Mouse (Mus musculus) forebrain, embryonic 13.5 days (tissue): Measurements from ENCODE around the gene F2. TPM values are rescaled to one million over a fixed set of nuclear protein-coding genes. Genes with fewer than 3 reads are reported as not detected.

Source experiments
- ATAC-seq: fragments of 200-750 bp; cut with Nextera tagmentation; 2 replicates; pipeline ENCODE4 v1.8.0; 2017
- H3K27ac ChIP-seq: fragments of 300-500 bp; sonication (generic); 2 replicates; pipeline ENCODE4 v1.5.1; 2015; ENCODE audit warnings: inconsistent platforms, mild to moderate bottlenecking, moderate library complexity
- H3K27me3 ChIP-seq: fragments of 300-500 bp; sonication (generic); 2 replicates; pipeline ENCODE4 v1.6.1; 2015; ENCODE audit warnings: mild to moderate bottlenecking, inconsistent platforms
- H3K36me3 ChIP-seq: fragments of 300-500 bp; sonication (generic); 2 replicates; pipeline ENCODE4 v1.6.1; 2015; ENCODE audit warnings: mild to moderate bottlenecking, inconsistent platforms; ENCODE audit not compliant: poor library complexity, severe bottlenecking
- H3K4me1 ChIP-seq: fragments of 300-500 bp; sonication (generic); 2 replicates; pipeline ENCODE4 v1.6.1; 2015; ENCODE audit warnings: inconsistent platforms
- H3K4me2 ChIP-seq: fragments of 300-500 bp; sonication (generic); 2 replicates; pipeline ENCODE4 v1.6.1; 2015; ENCODE audit warnings: inconsistent platforms, mild to moderate bottlenecking, moderate library complexity
- H3K4me3 ChIP-seq: fragments of 300-500 bp; sonication (generic); 2 replicates; pipeline ENCODE4 v1.5.1; 2015; ENCODE audit warnings: mild to moderate bottlenecking, inconsistent platforms
- H3K9ac ChIP-seq: fragments of 300-500 bp; sonication (generic); 2 replicates; pipeline ENCODE4 v1.6.1; 2015; ENCODE audit warnings: mild to moderate bottlenecking, inconsistent platforms
- H3K9me3 ChIP-seq: fragments of 300-500 bp; sonication (generic); replicated peaks from 2 replicates; pipeline ENCODE4 v1.6.1; 2016; ENCODE audit warnings: inconsistent platforms
- WGBS: fragments of 180-500 bp; shearing (Covaris S2); methylation state at CpG from one replicate; pipeline ENCODE4 v1.1.7; 2015; 5-methylcytosine and 5-hydroxymethylcytosine counted together
- polyA plus RNA-seq: library from polyadenylated mRNA; unstranded; fragments of >200 nt; fragmentation: Nextera tagmentation; extraction: Ambion mirVana; gene quantifications from 2 replicates; pipeline ENCODE4 v1.2.1, GENCODE M21; 2015

F2 gene
- polyA plus RNA-seq, 1 experiment from 2014 or later, result 0.10 TPM

- no peak overlapping the region for H3K27ac ChIP-seq
- peaks cover 8% of the 10 kb centered on the region for H3K4me1 ChIP-seq
- no peaks in the 10 kb centered on the region for H3K27me3 ChIP-seq
- no peak overlapping the region for H3K4me3 ChIP-seq
- no peak overlapping the region for H3K4me2 ChIP-seq
- peaks cover 64% of the 10 kb centered on the region for H3K36me3 ChIP-seq
- 93% methylated on average over 11 of the region's 11 CpGs for WGBS
- ATAC-seq, result no peak
- H3K9me3 ChIP-seq, result no peaks in the 10 kb centered on the region
- no peak overlapping the region for H3K9ac ChIP-seq
Observed at GRCm38 (mm10) chr2:91644021-91644420, 7.8 kb upstream of the F2 start.

- no peak for ATAC-seq
- Histone ChIP-seq H3K27ac (no peak overlapping the region), H3K9ac (no peak overlapping the region), H3K4me2 (no peak overlapping the region), H3K4me3 (no peak overlapping the region), H3K36me3 (peaks cover 62% of the 10 kb centered on the region), H3K4me1 (no peaks in the 10 kb centered on the region), H3K9me3 (no peaks in the 10 kb centered on the region), H3K27me3 (no peaks in the 10 kb centered on the region)
- 91% methylated on average over 2 of the region's 2 CpGs for WGBS
Observed at GRCm38 (mm10) chr2:91642825-91643415, 6.7 kb upstream of the F2 start.

- Histone ChIP-seq H3K27ac (no peak overlapping the region), H3K9ac (no peak overlapping the region), H3K36me3 (peaks cover 22% of the 10 kb centered on the region), H3K9me3 (no peaks in the 10 kb centered on the region), H3K4me1 (no peaks in the 10 kb centered on the region), H3K4me2 (no peak overlapping the region), H3K4me3 (no peak overlapping the region), H3K27me3 (no peaks in the 10 kb centered on the region)
- ATAC-seq, result no peak
- WGBS, result 82% methylated on average over 6 of the region's 6 CpGs
Observed at GRCm38 (mm10) chr2:91638931-91639330, 2.7 kb upstream of the F2 start.

GRCm38 (mm10) chr2:91636727-91637338 is 619 bp upstream of the F2 start:
- Histone ChIP-seq H3K4me3 (no peak overlapping the region), H3K9ac (no peak overlapping the region), H3K36me3 (peaks cover 3% of the 10 kb centered on the region; the same call in 1 of the 2 replicates), H3K4me2 (no peak overlapping the region), H3K9me3 (no peaks in the 10 kb centered on the region), H3K27ac (no peak overlapping the region), H3K27me3 (no peaks in the 10 kb centered on the region), H3K4me1 (no peaks in the 10 kb centered on the region)
- WGBS, result 84% methylated on average over 5 of the region's 5 CpGs
- no peak for ATAC-seq

- H3K4me2 ChIP-seq, result no peak overlapping the region
- H3K4me1 ChIP-seq, result no peaks in the 10 kb centered on the region
- no peaks in the 10 kb centered on the region for H3K36me3 ChIP-seq
- no peaks in the 10 kb centered on the region for H3K27me3 ChIP-seq
- no peak overlapping the region for H3K27ac ChIP-seq
- 88% methylated on average over 11 of the region's 11 CpGs for WGBS
- no peak overlapping the region for H3K4me3 ChIP-seq
- H3K9ac ChIP-seq, result no peak overlapping the region
- ATAC-seq, result no peak
- H3K9me3 ChIP-seq, result no peaks in the 10 kb centered on the region
Observed at GRCm38 (mm10) chr2:91635486-91635885, 728 bp downstream of the F2 start.

GRCm38 (mm10) chr2:91634841-91635240 is 1.4 kb downstream of the F2 start:
- no peak for ATAC-seq
- no peaks in the 10 kb centered on the region for H3K27me3 ChIP-seq
- H3K4me2 ChIP-seq, result no peak overlapping the region
- H3K27ac ChIP-seq, result no peak overlapping the region
- H3K4me3 ChIP-seq, result no peak overlapping the region
- 83% methylated on average over 9 of the region's 9 CpGs for WGBS
- H3K4me1 ChIP-seq, result no peaks in the 10 kb centered on the region
- no peak overlapping the region for H3K9ac ChIP-seq
- H3K36me3 ChIP-seq, result no peaks in the 10 kb centered on the region
- no peaks in the 10 kb centered on the region for H3K9me3 ChIP-seq

GRCm38 (mm10) chr2:91633334-91633977 is 2.8 kb downstream of the F2 start:
- Histone ChIP-seq H3K4me3 (no peak overlapping the region), H3K9me3 (no peaks in the 10 kb centered on the region), H3K27me3 (no peaks in the 10 kb centered on the region), H3K4me1 (no peaks in the 10 kb centered on the region), H3K27ac (no peak overlapping the region), H3K9ac (no peak overlapping the region), H3K4me2 (no peak overlapping the region), H3K36me3 (no peaks in the 10 kb centered on the region)
- WGBS, result 86% methylated on average over 12 of the region's 12 CpGs
- no peak for ATAC-seq

GRCm38 (mm10) chr2:91632316-91632715 is 3.9 kb downstream of the F2 start:
- Histone ChIP-seq H3K4me3 (no peak overlapping the region), H3K9ac (no peak overlapping the region), H3K9me3 (no peaks in the 10 kb centered on the region), H3K4me1 (no peaks in the 10 kb centered on the region), H3K4me2 (no peak overlapping the region), H3K27ac (no peak overlapping the region), H3K36me3 (no peaks in the 10 kb centered on the region), H3K27me3 (no peaks in the 10 kb centered on the region)
- no peak for ATAC-seq
- 86% methylated on average over 5 of the region's 5 CpGs for WGBS

- H3K9me3 ChIP-seq, result no peaks in the 10 kb centered on the region
- no peak for ATAC-seq
- no peak overlapping the region for H3K9ac ChIP-seq
- no peaks in the 10 kb centered on the region for H3K27me3 ChIP-seq
- H3K4me2 ChIP-seq, result no peak overlapping the region
- no peak overlapping the region for H3K27ac ChIP-seq
- WGBS, result 84% methylated on average over 5 of the region's 5 CpGs
- no peak overlapping the region for H3K4me3 ChIP-seq
- H3K4me1 ChIP-seq, result no peaks in the 10 kb centered on the region
- no peaks in the 10 kb centered on the region for H3K36me3 ChIP-seq
Observed at GRCm38 (mm10) chr2:91631826-91632225, 4.4 kb downstream of the F2 start.

- H3K4me1 ChIP-seq, result no peaks in the 10 kb centered on the region
- no peaks in the 10 kb centered on the region for H3K9me3 ChIP-seq
- H3K27ac ChIP-seq, result no peak overlapping the region
- no peak for ATAC-seq
- no peaks in the 10 kb centered on the region for H3K27me3 ChIP-seq
- no peak overlapping the region for H3K4me2 ChIP-seq
- WGBS, result 89% methylated on average over 12 of the region's 12 CpGs
- peaks cover 3% of the 10 kb centered on the region; the same call in 1 of the 2 replicates for H3K36me3 ChIP-seq
- H3K9ac ChIP-seq, result no peak overlapping the region
- H3K4me3 ChIP-seq, result no peak overlapping the region
Observed at GRCm38 (mm10) chr2:91630384-91630783, 5.8 kb downstream of the F2 start.

- no peaks in the 10 kb centered on the region for H3K9me3 ChIP-seq
- no peak for ATAC-seq
- no peaks in the 10 kb centered on the region for H3K4me1 ChIP-seq
- H3K4me2 ChIP-seq, result no peak overlapping the region
- no peaks in the 10 kb centered on the region for H3K27me3 ChIP-seq
- peaks cover 5% of the 10 kb centered on the region; the same call in 1 of the 2 replicates for H3K36me3 ChIP-seq
- 82% methylated on average over 18 of the region's 18 CpGs for WGBS
- H3K27ac ChIP-seq, result no peak overlapping the region
- H3K9ac ChIP-seq, result no peak overlapping the region
- no peak overlapping the region for H3K4me3 ChIP-seq
Observed at GRCm38 (mm10) chr2:91629682-91630081, 6.5 kb downstream of the F2 start.

- WGBS, result 92% methylated on average over 8 of the region's 8 CpGs
- no peaks in the 10 kb centered on the region for H3K27me3 ChIP-seq
- no peak for ATAC-seq
Observed at GRCm38 (mm10) chr2:91628171-91628570, 8.0 kb downstream of the F2 start.

More at GRCm38 (mm10) chr2:91628171-91628570, 8.0 kb downstream of the F2 start:
- Histone ChIP-seq H3K4me2 (no peak overlapping the region), H3K4me1 (no peaks in the 10 kb centered on the region), H3K27ac (no peak overlapping the region), H3K9me3 (no peaks in the 10 kb centered on the region), H3K9ac (no peak overlapping the region), H3K4me3 (no peak overlapping the region), H3K36me3 (peaks cover 17% of the 10 kb centered on the region)
